Mouse (Mus musculus): Measurements from ENCODE around the gene Rasal1. TPM values are rescaled to one million over a fixed set of nuclear protein-coding genes. Genes with fewer than 3 reads are reported as not detected.

Gene Rasal1
- polyA plus RNA-seq, 1 experiment, result not detected

GRCm38 (mm10) chr5:120688434-120688833 lies 39.8 kb downstream of the Rasal1 start:
- Histone ChIP-seq H3K4me1 (ENCODE audit: control insufficient read depth, insufficient read depth, insufficient read length, low read length) (no peaks in the 10 kb centered on the region), H3K4me3 (ENCODE audit: insufficient read depth, low read depth, low read length) (no peak overlapping the region), H3K27ac (replicated peaks; ENCODE audit: low read depth, low read length) (no peak overlapping the region)

- H3K4me3 ChIP-seq (ENCODE audit: insufficient read depth, low read depth, low read length), result no peak overlapping the region
- H3K4me1 ChIP-seq (ENCODE audit: control insufficient read depth, insufficient read depth, insufficient read length, low read length), result no peaks in the 10 kb centered on the region
- H3K27ac ChIP-seq (replicated peaks; ENCODE audit: low read depth, low read length), result no peak overlapping the region
These were observed 41.8 kb downstream of the Rasal1 start for GRCm38 (mm10) chr5:120690417-120690816.

DNA sequence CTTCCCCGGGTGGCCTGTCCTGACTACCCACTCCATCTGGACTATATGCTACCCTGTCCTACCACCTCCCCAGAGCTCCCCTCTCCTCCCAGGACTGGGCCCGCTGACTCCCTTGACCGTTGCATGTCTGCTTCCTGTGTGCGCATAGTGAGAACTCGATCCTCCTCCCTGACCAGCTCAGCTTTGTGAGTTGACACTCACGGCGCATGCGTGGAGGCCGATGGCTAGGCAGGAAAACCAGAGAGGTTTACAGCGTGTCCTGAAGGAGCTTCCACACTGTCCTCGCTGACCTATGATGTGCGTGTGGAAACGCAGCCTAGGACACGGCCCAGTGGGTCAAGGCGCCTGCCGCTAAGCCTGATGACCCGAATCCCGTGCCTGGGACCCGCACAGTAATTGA lies 43.4 kb downstream of the Rasal1 start:
- Histone ChIP-seq H3K4me3 (ENCODE audit: insufficient read depth, low read depth, low read length) (no peak overlapping the region), H3K27ac (replicated peaks; ENCODE audit: low read depth, low read length) (no peak overlapping the region), H3K4me1 (ENCODE audit: control insufficient read depth, insufficient read depth, insufficient read length, low read length) (no peaks in the 10 kb centered on the region)

DNA sequence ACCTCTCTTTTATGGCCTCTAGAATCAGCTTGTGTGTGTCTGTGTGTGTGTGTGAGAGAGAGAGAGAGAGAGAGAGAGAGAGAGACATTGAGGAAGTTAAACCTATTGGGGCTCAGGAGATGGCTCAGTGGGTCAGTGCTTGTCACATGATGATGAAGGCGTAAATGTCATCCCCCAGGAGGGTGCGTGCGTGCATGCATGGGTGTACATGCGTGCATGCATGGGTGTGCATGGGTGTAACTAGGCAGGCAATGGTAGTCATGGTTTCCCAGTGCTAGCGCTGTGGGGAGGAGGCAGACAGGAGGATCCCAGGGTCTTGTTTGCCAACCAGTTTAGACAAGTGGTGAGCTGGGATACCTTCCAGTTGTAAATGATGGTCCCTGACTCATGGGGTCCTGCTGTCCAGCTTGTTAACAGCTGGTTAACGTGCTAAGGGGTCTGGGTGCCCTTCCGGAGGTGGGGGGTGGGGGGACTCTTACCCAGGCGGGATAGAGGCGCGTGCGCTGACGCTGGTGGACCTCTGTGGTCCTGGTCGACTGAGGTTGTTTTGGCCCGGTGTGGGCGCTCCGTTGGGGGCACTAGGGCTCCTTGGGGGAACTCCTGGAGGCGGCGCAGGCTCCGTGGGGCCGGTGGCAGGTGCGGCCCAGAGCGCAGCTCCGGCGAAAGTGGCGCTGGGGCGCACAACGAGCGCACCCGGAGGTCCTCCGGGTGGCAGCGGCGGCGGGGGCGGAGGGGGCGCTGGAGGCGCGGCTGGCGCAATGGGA lies 45.5 kb downstream of the Rasal1 start:
- H3K4me1 ChIP-seq (ENCODE audit: control insufficient read depth, insufficient read depth, insufficient read length, low read length), result no peaks in the 10 kb centered on the region
- no peak overlapping the region for H3K27ac ChIP-seq (replicated peaks; ENCODE audit: low read depth, low read length)
- no peak overlapping the region for H3K4me3 ChIP-seq (ENCODE audit: insufficient read depth, low read depth, low read length)

DNA sequence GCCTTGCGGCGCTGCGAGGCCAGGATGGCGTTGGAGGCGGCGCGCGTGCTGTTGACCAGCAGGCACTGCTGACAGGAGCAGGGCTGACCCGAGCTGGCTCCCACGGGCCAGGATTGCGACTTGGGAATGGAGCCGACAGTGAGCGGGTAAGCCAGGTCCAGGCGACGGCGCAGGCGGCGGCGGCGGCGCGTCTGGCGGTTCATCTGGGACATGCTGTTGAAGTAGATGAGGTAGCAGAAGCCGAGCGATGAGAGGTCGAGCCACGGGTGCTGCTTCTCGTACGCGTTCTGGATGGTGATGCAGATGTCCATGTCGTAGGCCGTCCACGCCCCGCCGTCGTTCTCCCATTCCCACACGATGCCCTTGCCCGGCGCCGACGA lies 46.1 kb downstream of the Rasal1 start:
- H3K4me1 ChIP-seq (ENCODE audit: control insufficient read depth, insufficient read depth, insufficient read length, low read length), result no peaks in the 10 kb centered on the region
- H3K4me3 ChIP-seq (ENCODE audit: insufficient read depth, low read depth, low read length), result no peak overlapping the region
- no peak overlapping the region for H3K27ac ChIP-seq (replicated peaks; ENCODE audit: low read depth, low read length)

GRCm38 (mm10) chr5:120696057-120696743 lies 47.6 kb downstream of the Rasal1 start:
- Histone ChIP-seq H3K4me1 (ENCODE audit: control insufficient read depth, insufficient read depth, insufficient read length, low read length) (no peaks in the 10 kb centered on the region), H3K27ac (replicated peaks; ENCODE audit: low read depth, low read length) (no peak overlapping the region)

DNA sequence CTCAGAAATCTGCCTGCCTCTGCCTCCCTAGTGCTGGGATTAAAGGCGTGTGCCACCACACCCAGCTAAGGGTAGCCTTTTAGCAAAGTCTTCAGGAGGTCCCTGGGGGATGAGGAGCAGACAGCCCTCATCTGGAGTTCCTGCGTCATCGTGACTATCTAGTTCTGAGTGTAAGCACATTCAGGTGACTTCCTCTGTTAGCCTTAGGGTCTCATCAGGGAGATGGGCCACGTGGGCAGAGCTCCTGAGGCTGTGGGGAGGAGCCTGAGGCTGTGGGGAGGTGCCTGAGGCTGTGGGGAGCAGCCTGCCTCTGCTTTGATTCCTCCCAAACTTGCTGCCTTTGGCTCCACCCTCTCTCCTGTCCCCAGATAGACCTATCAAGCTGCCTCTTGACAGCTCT lies 48.3 kb downstream of the Rasal1 start:
- Histone ChIP-seq H3K4me1 (ENCODE audit: control insufficient read depth, insufficient read depth, insufficient read length, low read length) (no peaks in the 10 kb centered on the region), H3K27ac (replicated peaks; ENCODE audit: low read depth, low read length) (no peak overlapping the region), H3K4me3 (ENCODE audit: insufficient read depth, low read depth, low read length) (no peak overlapping the region)

More at GRCm38 (mm10) chr5:120696057-120696743, 47.6 kb downstream of the Rasal1 start:
- H3K4me3 ChIP-seq (ENCODE audit: insufficient read depth, low read depth, low read length), result no peak overlapping the region

- Histone ChIP-seq H3K4me3 (ENCODE audit: insufficient read depth, low read depth, low read length) (no peak overlapping the region), H3K27ac (replicated peaks; ENCODE audit: low read depth, low read length) (no peak overlapping the region), H3K4me1 (ENCODE audit: control insufficient read depth, insufficient read depth, insufficient read length, low read length) (no peaks in the 10 kb centered on the region)
These were observed 49.6 kb downstream of the Rasal1 start for GRCm38 (mm10) chr5:120698181-120698580.

- Histone ChIP-seq H3K27ac (replicated peaks; ENCODE audit: low read depth, low read length) (no peak overlapping the region), H3K4me1 (ENCODE audit: control insufficient read depth, insufficient read depth, insufficient read length, low read length) (no peaks in the 10 kb centered on the region), H3K4me3 (ENCODE audit: insufficient read depth, low read depth, low read length) (no peak overlapping the region)
These were observed 50.3 kb downstream of the Rasal1 start for GRCm38 (mm10) chr5:120698801-120699391.

DNA sequence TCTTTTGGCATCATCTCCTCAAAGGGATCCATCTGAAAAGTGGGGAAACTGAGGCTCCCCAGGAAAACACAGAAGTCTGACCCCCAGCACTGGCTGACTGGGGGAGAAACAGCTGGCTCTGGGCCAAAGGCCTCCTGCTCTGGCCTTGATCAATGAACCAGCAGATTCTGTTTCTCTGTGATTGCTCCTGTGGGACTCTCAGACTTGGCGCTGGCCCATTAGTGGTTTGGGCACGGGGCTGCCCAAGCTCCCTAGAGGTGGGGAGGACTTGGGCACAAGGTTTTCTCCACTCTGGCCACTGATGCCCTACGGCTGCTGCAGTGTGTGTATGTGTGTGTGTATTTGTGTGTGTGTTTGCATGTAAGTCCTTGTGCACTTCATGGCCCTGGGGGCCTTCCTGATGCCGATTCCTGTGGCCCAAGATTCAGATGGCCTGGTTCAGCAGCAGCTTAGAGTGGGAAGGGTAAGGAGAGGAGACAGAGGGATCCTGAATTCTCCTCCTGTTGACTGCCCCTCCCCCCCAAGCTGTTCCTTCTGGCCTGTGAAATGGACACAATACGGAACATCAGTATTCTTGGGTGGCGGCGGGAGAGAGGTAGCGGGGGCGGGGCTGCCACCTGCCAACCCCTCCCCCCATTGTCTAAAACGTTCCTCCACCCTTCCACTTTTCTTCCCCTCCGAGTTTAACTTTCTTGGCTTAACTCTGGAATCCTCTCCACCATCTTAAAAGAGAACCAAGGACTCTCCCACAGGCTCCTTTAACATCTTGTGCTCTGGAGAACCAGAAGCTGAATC lies 52.6 kb downstream of the Rasal1 start:
- Histone ChIP-seq H3K27ac (replicated peaks; ENCODE audit: low read depth, low read length) (no peak overlapping the region), H3K4me3 (ENCODE audit: insufficient read depth, low read depth, low read length) (no peak overlapping the region), H3K4me1 (ENCODE audit: control insufficient read depth, insufficient read depth, insufficient read length, low read length) (no peaks in the 10 kb centered on the region)

DNA sequence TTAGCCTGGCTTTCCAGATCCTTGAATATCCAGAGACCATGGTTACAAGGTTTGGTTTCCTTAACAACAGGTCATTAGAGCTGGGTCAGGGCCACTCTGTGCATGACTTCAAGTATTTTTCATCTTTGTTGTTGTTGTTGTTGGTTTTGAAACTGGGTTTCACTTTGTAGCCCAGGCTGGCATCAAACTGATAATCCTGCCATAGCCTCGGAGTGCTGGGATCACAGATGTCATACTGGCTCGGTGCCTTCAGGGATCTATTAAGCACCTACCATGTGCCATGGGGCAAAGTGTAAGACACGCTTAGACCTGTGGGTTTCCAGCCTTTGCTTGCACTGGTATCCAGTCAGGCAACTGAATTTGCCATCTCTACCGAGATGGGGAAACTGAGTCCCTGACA lies 53.8 kb downstream of the Rasal1 start:
- Histone ChIP-seq H3K4me3 (ENCODE audit: insufficient read depth, low read depth, low read length) (no peak overlapping the region), H3K27ac (replicated peaks; ENCODE audit: low read depth, low read length) (no peak overlapping the region), H3K4me1 (ENCODE audit: control insufficient read depth, insufficient read depth, insufficient read length, low read length) (no peaks in the 10 kb centered on the region)

- Histone ChIP-seq H3K27ac (replicated peaks; ENCODE audit: low read depth, low read length) (no peak overlapping the region), H3K4me3 (ENCODE audit: insufficient read depth, low read depth, low read length) (no peak overlapping the region), H3K4me1 (ENCODE audit: control insufficient read depth, insufficient read depth, insufficient read length, low read length) (no peaks in the 10 kb centered on the region)
These were observed 54.4 kb downstream of the Rasal1 start for GRCm38 (mm10) chr5:120702969-120703368.

- Histone ChIP-seq H3K27ac (replicated peaks; ENCODE audit: low read depth, low read length) (no peak overlapping the region), H3K4me3 (ENCODE audit: insufficient read depth, low read depth, low read length) (no peak overlapping the region), H3K4me1 (ENCODE audit: control insufficient read depth, insufficient read depth, insufficient read length, low read length) (no peaks in the 10 kb centered on the region)
These were observed 55.0 kb downstream of the Rasal1 start for GRCm38 (mm10) chr5:120703660-120704059.

GRCm38 (mm10) chr5:120704421-120704820 lies 55.8 kb downstream of the Rasal1 start:
- H3K4me3 ChIP-seq (ENCODE audit: insufficient read depth, low read depth, low read length), result no peak overlapping the region
- no peak overlapping the region for H3K27ac ChIP-seq (replicated peaks; ENCODE audit: low read depth, low read length)

GRCm38 (mm10) chr5:120706541-120706940 lies 57.9 kb downstream of the Rasal1 start:
- Histone ChIP-seq H3K4me3 (ENCODE audit: insufficient read depth, low read depth, low read length) (no peak overlapping the region), H3K27ac (replicated peaks; ENCODE audit: low read depth, low read length) (no peak overlapping the region), H3K4me1 (ENCODE audit: control insufficient read depth, insufficient read depth, insufficient read length, low read length) (no peaks in the 10 kb centered on the region)

More at GRCm38 (mm10) chr5:120704421-120704820, 55.8 kb downstream of the Rasal1 start:
- no peaks in the 10 kb centered on the region for H3K4me1 ChIP-seq (ENCODE audit: control insufficient read depth, insufficient read depth, insufficient read length, low read length)

All from brown adipose tissue, adult 24 weeks (tissue).